ENCODE assay signal across 23 mouse cellular contexts in genomic region chr3:104401176-104401575, GRCm38 (mm10).
A peak's percentile ranks its signal among the peaks of the same experiment; 100 is the strongest.
DNase-seq lines count a peak whose midpoint lies in the region; ATAC-seq and TF ChIP-seq lines count a peak whose summit lies in the region.
"Had no signal": no experiment of that assay in that cellular context is flagged by ENCODE, and none has a peak within 500 bp of the region (broad histone marks: within the 10 kb centered on the region; RNA-seq: fewer than 3 reads in every experiment).

No protein-coding gene starts in this region.

- no peak overlapping the region for H3K4me2 ChIP-seq in lung, postnatal 0 days (replicated peaks; ENCODE audit: low read depth, low read length)
- H3K4me2 ChIP-seq in liver, embryonic 12.5 days, result no peak overlapping the region
- H3K4me2 ChIP-seq: embryonic facial prominence, embryonic 13.5 days; forebrain, embryonic 13.5 days; heart, embryonic 13.5 days; hindbrain, embryonic 12.5 days had no signal

- ATAC-seq in lung, postnatal 0 days, result no peak
- ATAC-seq in liver, embryonic 12.5 days, result no peak
- ATAC-seq: forebrain, embryonic 13.5 days; forebrain, postnatal 0 days; hindbrain, embryonic 16.5 days; inflammation-experienced regulatory T-cells, adult 6 months; intestine, postnatal 0 days had no signal

- H3K9me3 ChIP-seq in lung, postnatal 0 days (ENCODE audit: low read length), result no peaks in the 10 kb centered on the region
- H3K9me3 ChIP-seq in liver, embryonic 12.5 days (replicated peaks), result no peaks in the 10 kb centered on the region
- H3K9me3 ChIP-seq: embryonic facial prominence, embryonic 13.5 days; forebrain, embryonic 13.5 days; heart, embryonic 13.5 days; hindbrain, embryonic 12.5 days had no signal

- no peak overlapping the region for H3K4me3 ChIP-seq in lung, postnatal 0 days (ENCODE audit: low read depth, low read length)
- no peak overlapping the region for H3K4me3 ChIP-seq in liver, embryonic 12.5 days
- H3K4me3 ChIP-seq: embryonic facial prominence, embryonic 13.5 days; forebrain, embryonic 13.5 days; gastrocnemius, adult 2 months; heart, embryonic 13.5 days; hindbrain, embryonic 12.5 days had no signal

- intact Hi-C loops in heart, postnatal 10 days (cut with DNase I), result no loop called here

- H3K27ac ChIP-seq in lung, postnatal 0 days (ENCODE audit: low read length), result no peak overlapping the region
- H3K27ac ChIP-seq in liver, embryonic 12.5 days, result no peak overlapping the region
- H3K27ac ChIP-seq: embryonic facial prominence, embryonic 13.5 days; forebrain, embryonic 13.5 days; gastrocnemius, adult 2 months; heart, embryonic 13.5 days; hindbrain, embryonic 12.5 days had no signal

- H3K27me3 ChIP-seq in lung, postnatal 0 days (replicated peaks; ENCODE audit: insufficient read depth, low read length), result no peaks in the 10 kb centered on the region
- no peaks in the 10 kb centered on the region for H3K27me3 ChIP-seq in liver, embryonic 12.5 days (replicated peaks)
- H3K27me3 ChIP-seq: CH12.LX; embryonic facial prominence, embryonic 13.5 days; forebrain, embryonic 13.5 days; heart, embryonic 13.5 days; hindbrain, embryonic 12.5 days had no signal

- no peaks in the 10 kb centered on the region for H3K4me1 ChIP-seq in lung, postnatal 0 days (ENCODE audit: insufficient read depth, low read depth, low read length)
- no peaks in the 10 kb centered on the region for H3K4me1 ChIP-seq in liver, embryonic 12.5 days

- no peak for TF ChIP-seq CTCF in lung, postnatal 0 days (IDR thresholded peaks at IDR 0.05)

- H3K36me3 ChIP-seq in lung, postnatal 0 days (ENCODE audit: insufficient read depth, low read length), result no peaks in the 10 kb centered on the region
- H3K36me3 ChIP-seq in liver, embryonic 12.5 days, result no peaks in the 10 kb centered on the region
- H3K36me3 ChIP-seq: embryonic facial prominence, embryonic 13.5 days; heart, embryonic 13.5 days; hindbrain, embryonic 12.5 days had no signal

- TF ChIP-seq EP300 in lung, postnatal 0 days (IDR thresholded peaks at IDR 0.05), result no peak

- 60% methylated on average over 2 of the region's 2 CpGs for WGBS in lung, postnatal 0 days
- WGBS in liver, embryonic 12.5 days (ENCODE audit: insufficient replicate concordance), result 64% methylated on average over 2 of the region's 2 CpGs

- no peak overlapping the region for H3K9ac ChIP-seq in lung, postnatal 0 days (replicated peaks; ENCODE audit: low read depth)
- no peak overlapping the region for H3K9ac ChIP-seq in liver, embryonic 12.5 days
- H3K9ac ChIP-seq: embryonic facial prominence, embryonic 13.5 days; forebrain, embryonic 13.5 days; forebrain, postnatal 0 days; heart, embryonic 13.5 days; hindbrain, embryonic 12.5 days had no signal

- DNase-seq in adrenal gland, postnatal 25 days, result peak; percentile 31
- no peak for DNase-seq in adrenal gland, adult 2 months
- peak; percentile 9 to 19 for DNase-seq in lung, adult 18-20 months
- DNase-seq in lung, postnatal 0 days (ENCODE audit: low spot score), result no peak
- peak; percentile 12 for DNase-seq in adipocyte (ENCODE audit: low spot score)
- no peak for DNase-seq in heart, postnatal 10 days
- DNase-seq: cerebellum, adult 11-12 months; cerebellum, adult 9-11 months; cerebellum, postnatal 36 days; forebrain, postnatal 0 days; gastrocnemius, adult 2 months; gastrocnemius, postnatal 25 days; heart, adult 11 months; heart, postnatal 4 days had no signal

Comparison
In these comparisons a context has a peak if more than half of its experiments do, and no peak if none do; other contexts are left out.
1. DNase-seq: peak in adrenal gland, postnatal 25 days (single experiment), lung, adult 18-20 months (2 of 2) and adipocyte (single experiment); none in adrenal gland, adult 2 months (single experiment), lung, postnatal 0 days (single experiment) and heart, postnatal 10 days (0 of 2).